35 mouse cellular contexts compared by ENCODE assay signal in the genomic region with DNA sequence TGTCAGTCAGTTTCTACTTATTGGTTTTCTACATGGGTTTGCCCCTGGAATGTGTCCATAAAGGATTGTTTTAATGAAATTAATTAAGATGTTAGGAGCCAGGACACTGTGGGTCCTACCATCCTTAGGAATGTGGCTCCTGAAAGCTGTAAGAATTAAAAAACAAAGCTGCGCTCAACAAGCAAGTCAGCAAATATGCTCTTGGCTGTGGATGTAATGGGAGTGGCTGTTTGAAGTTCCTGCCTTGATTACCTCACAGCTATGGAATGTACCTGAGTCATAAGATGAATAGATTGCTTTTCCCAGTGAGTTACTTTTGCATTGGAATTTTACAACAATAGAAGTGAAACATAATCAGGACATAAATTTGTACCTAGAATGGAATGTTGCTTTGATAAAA.
DNase-seq lines count a peak whose midpoint lies in the region; ATAC-seq and TF ChIP-seq lines count a peak whose summit lies in the region.
"Had no signal": no experiment of that assay in that cellular context is flagged by ENCODE, and none has a peak within 500 bp of the region (broad histone marks: within the 10 kb centered on the region; RNA-seq: fewer than 3 reads in every experiment).

No protein-coding gene starts in this region.

- peak; percentile 5 for DNase-seq in lung, postnatal 0 days (ENCODE audit: low spot score)
- no peak for DNase-seq in lung, postnatal 14 days
- DNase-seq in WW6 (ENCODE audit: low read depth, low spot score): peak; percentile 3
- DNase-seq in large intestine, adult 2 months (ENCODE audit: low read depth, low spot score): peak; percentile 24
- no peak for DNase-seq in spleen, postnatal 14 days (ENCODE audit: low spot score in 2 of 2)
- no peak for DNase-seq in layer of hippocampus, adult 18-20 months (ENCODE audit: low spot score in 2 of 2)
- no peak for DNase-seq in cerebellum, adult 9-10 months
- DNase-seq: adrenal gland, adult 8-10 months; B cell, adult 2 months; cerebellum, adult 8-10 months; cerebellum, postnatal 36 days; embryo, embryonic 11 days; forebrain, postnatal 0 days; gastrocnemius, postnatal 14 days; heart, adult 11 months; kidney, postnatal 14 days; midbrain, embryonic 14.5 days; retina, postnatal 1 day; right cerebral cortex, postnatal 14 days; thymus, postnatal 14 days had no signal

- H3K36me3 ChIP-seq in lung, postnatal 0 days (ENCODE audit: insufficient read depth, low read length): no peaks in the 10 kb centered on the region
- H3K36me3 ChIP-seq: embryonic facial prominence, embryonic 15.5 days; forebrain, embryonic 12.5 days; G1E; heart, embryonic 10.5 days; heart, embryonic 15.5 days; limb, embryonic 12.5 days; liver, embryonic 15.5 days; lung, embryonic 15.5 days; stomach, embryonic 15.5 days had no signal

- no peaks in the 10 kb centered on the region for H3K4me1 ChIP-seq in lung, postnatal 0 days (ENCODE audit: insufficient read depth, low read depth, low read length)
- H3K4me1 ChIP-seq: embryonic facial prominence, embryonic 15.5 days; forebrain, embryonic 12.5 days; heart, embryonic 10.5 days; heart, embryonic 15.5 days; limb, embryonic 12.5 days; liver, embryonic 15.5 days; lung, embryonic 15.5 days; stomach, embryonic 15.5 days had no signal

- no peak overlapping the region for H3K9ac ChIP-seq in lung, postnatal 0 days (replicated peaks; ENCODE audit: low read depth)
- H3K9ac ChIP-seq: embryonic facial prominence, embryonic 15.5 days; forebrain, embryonic 12.5 days; forebrain, postnatal 0 days; heart, embryonic 15.5 days; limb, embryonic 12.5 days; liver, embryonic 15.5 days; lung, embryonic 15.5 days; stomach, embryonic 15.5 days had no signal

- no peak for TF ChIP-seq EP300 in lung, postnatal 0 days (IDR thresholded peaks at IDR 0.05)

- no peak; the same call in 1 of the 2 replicates for ATAC-seq in lung, postnatal 0 days
- ATAC-seq: activated CD4-positive, CD25-positive, alpha-beta regulatory T cell, adult 4 months; forebrain, postnatal 0 days; hindbrain, embryonic 16.5 days; Patski had no signal

- no peaks in the 10 kb centered on the region for H3K27me3 ChIP-seq in lung, postnatal 0 days (replicated peaks; ENCODE audit: insufficient read depth, low read length)
- H3K27me3 ChIP-seq: embryonic facial prominence, embryonic 15.5 days; forebrain, embryonic 12.5 days; heart, embryonic 15.5 days; limb, embryonic 12.5 days; liver, embryonic 15.5 days; lung, embryonic 15.5 days; Patski; stomach, embryonic 15.5 days had no signal

- no peak for TF ChIP-seq CTCF in lung, postnatal 0 days (IDR thresholded peaks at IDR 0.05)

- no peak overlapping the region for H3K4me2 ChIP-seq in lung, postnatal 0 days (replicated peaks; ENCODE audit: low read depth, low read length)
- H3K4me2 ChIP-seq: embryonic facial prominence, embryonic 15.5 days; forebrain, embryonic 12.5 days; heart, embryonic 15.5 days; limb, embryonic 12.5 days; liver, embryonic 15.5 days; lung, embryonic 15.5 days; stomach, embryonic 15.5 days had no signal

- H3K9me3 ChIP-seq in lung, postnatal 0 days (ENCODE audit: low read length): no peaks in the 10 kb centered on the region
- H3K9me3 ChIP-seq: embryonic facial prominence, embryonic 15.5 days; forebrain, embryonic 12.5 days; heart, embryonic 10.5 days; heart, embryonic 15.5 days; limb, embryonic 12.5 days; liver, embryonic 15.5 days; lung, embryonic 15.5 days; stomach, embryonic 15.5 days had no signal

- WGBS in lung, postnatal 0 days: 45% methylated on average over 1 of the region's 1 CpGs
- WGBS in large intestine, adult 2 months: 29% methylated on average over 1 of the region's 1 CpGs

- H3K27ac ChIP-seq in lung, postnatal 0 days (ENCODE audit: low read length): no peak overlapping the region
- H3K27ac ChIP-seq: embryonic facial prominence, embryonic 15.5 days; forebrain, embryonic 12.5 days; heart, embryonic 10.5 days; heart, embryonic 15.5 days; layer of hippocampus, adult 2 months; left cerebral cortex, adult 2 months; limb, embryonic 12.5 days; liver, embryonic 15.5 days; lung, embryonic 15.5 days; macrophage; stomach, embryonic 15.5 days had no signal

- H3K4me3 ChIP-seq in lung, postnatal 0 days (ENCODE audit: low read depth, low read length): no peak overlapping the region
- H3K4me3 ChIP-seq: embryonic facial prominence, embryonic 15.5 days; forebrain, embryonic 12.5 days; heart, embryonic 10.5 days; heart, embryonic 15.5 days; layer of hippocampus, adult 2 months; left cerebral cortex, adult 2 months; limb, embryonic 12.5 days; liver, embryonic 15.5 days; lung, embryonic 15.5 days; stomach, embryonic 15.5 days had no signal

Comparison
In these comparisons a context has a peak if more than half of its experiments do, and no peak if none do; other contexts are left out.
1. DNase-seq: peak in lung, postnatal 0 days (single experiment), WW6 (single experiment) and large intestine, adult 2 months (single experiment); none in lung, postnatal 14 days (single experiment), spleen, postnatal 14 days (0 of 2), layer of hippocampus, adult 18-20 months (0 of 2) and cerebellum, adult 9-10 months (single experiment).